Mouse (Mus musculus) hindbrain, postnatal 0 days (tissue): Measurements from ENCODE around the gene Rgl1. TPM values are rescaled to one million over a fixed set of nuclear protein-coding genes. Genes with fewer than 3 reads are reported as not detected.

Source experiments
- ATAC-seq: fragments of 200-750 bp; cut with Nextera tagmentation; 2 replicates; pipeline ENCODE4 v1.8.0; 2017; ENCODE audit warnings: mild to moderate bottlenecking, moderate TSS enrichment, moderate library complexity
- DNase-seq: peaks from one replicate; pipeline ENCODE4 v3.0.0-alpha.2; 2015; ENCODE audit warnings: low spot score
- H3K27ac ChIP-seq: fragments of 300-500 bp; sonication (generic); 2 replicates; pipeline ENCODE4 v1.5.1; 2014; ENCODE audit warnings: mild to moderate bottlenecking
- H3K27me3 ChIP-seq: fragments of 300-500 bp; sonication (generic); 2 replicates; pipeline ENCODE4 v1.6.1; 2014; ENCODE audit warnings: low read length, mixed read lengths; ENCODE audit not compliant: insufficient read depth
- H3K36me3 ChIP-seq: fragments of 300-500 bp; sonication (generic); 2 replicates; pipeline ENCODE4 v1.6.1; 2014; ENCODE audit warnings: low read length, mixed read lengths; ENCODE audit not compliant: insufficient read depth
- H3K4me1 ChIP-seq: fragments of 300-500 bp; sonication (generic); 2 replicates; pipeline ENCODE4 v1.6.1; 2014; ENCODE audit warnings: antibody characterized with exemption, low read length, mixed read lengths; ENCODE audit not compliant: insufficient read depth
- H3K4me2 ChIP-seq: fragments of 300-500 bp; sonication (generic); 2 replicates; pipeline ENCODE4 v1.6.1; 2014; ENCODE audit warnings: low read depth, mild to moderate bottlenecking, low read length, moderate library complexity, mixed read lengths
- H3K4me3 ChIP-seq: fragments of 300-500 bp; sonication (generic); 2 replicates; pipeline ENCODE4 v1.5.1; 2014; ENCODE audit warnings: low read length
- H3K9ac ChIP-seq: fragments of 300-500 bp; sonication (generic); replicated peaks from 2 replicates; pipeline ENCODE4 v1.6.1; 2014; ENCODE audit warnings: mild to moderate bottlenecking, low read length, moderate library complexity, mixed read lengths
- H3K9me3 ChIP-seq: fragments of 300-500 bp; sonication (generic); 2 replicates; pipeline ENCODE4 v1.6.1; 2016; ENCODE audit warnings: low read length, mixed read lengths
- CTCF ChIP-seq: IDR thresholded peaks from 2 replicates; pipeline ENCODE4 v1.5.1; 2016; ENCODE audit warnings: antibody characterized with exemption, control low read depth, low read depth
- WGBS: fragments of 180-500 bp; shearing (Covaris S2); extraction: QIAGEN DNeasy Blood & Tissue Kit; methylation state at CpG from one replicate; pipeline ENCODE4 v1.1.7; 2014; 5-methylcytosine and 5-hydroxymethylcytosine counted together
- polyA plus RNA-seq: library from polyadenylated mRNA; unstranded; fragments of >200 nt; fragmentation: Nextera tagmentation; extraction: Ambion mirVana; gene quantifications from 2 replicates; pipeline ENCODE4 v1.2.1, GENCODE M21; 2015
- total RNA-seq: library from RNA; depleted of rRNA; stranded (reverse); fragments of >200 nt; gene quantifications from 2 replicates; pipeline ENCODE4 v1.2.3, GENCODE M21; 2014; rRNA removed

Gene Rgl1
- total RNA-seq (16.1 and 17.6 TPM in 2 replicates), polyA plus RNA-seq (16.0 and 17.0 TPM in 2 replicates)

GRCm38 (mm10) chr1:152766032-152766772 lies at the start of gene Rgl1, which contains the start of gene Arpc5:
Gene Rgl1 (minus strand): TSS chr1:152766351.
Gene Arpc5 (plus strand): TSS chr1:152766542.
- peak; percentile 96 for ATAC-seq
- Histone ChIP-seq H3K9me3 (no peaks in the 10 kb centered on the region), H3K36me3 (peaks cover 8% of the 10 kb centered on the region; the same call in 1 of the 2 replicates), H3K4me1 (no peaks in the 10 kb centered on the region), H3K4me3 (peak within 1 kb of the TSS; percentile 68), H3K27me3 (no peaks in the 10 kb centered on the region), H3K27ac (peak within 1 kb of the TSS; percentile 76), H3K9ac (peak within 1 kb of the TSS; percentile 82), H3K4me2 (peak within 1 kb of the TSS; percentile 92)
- under 1% methylated on average over 84 of the region's 86 CpGs for WGBS
- no peak for TF ChIP-seq CTCF
- DNase-seq, result peak; percentile 98

DNA sequence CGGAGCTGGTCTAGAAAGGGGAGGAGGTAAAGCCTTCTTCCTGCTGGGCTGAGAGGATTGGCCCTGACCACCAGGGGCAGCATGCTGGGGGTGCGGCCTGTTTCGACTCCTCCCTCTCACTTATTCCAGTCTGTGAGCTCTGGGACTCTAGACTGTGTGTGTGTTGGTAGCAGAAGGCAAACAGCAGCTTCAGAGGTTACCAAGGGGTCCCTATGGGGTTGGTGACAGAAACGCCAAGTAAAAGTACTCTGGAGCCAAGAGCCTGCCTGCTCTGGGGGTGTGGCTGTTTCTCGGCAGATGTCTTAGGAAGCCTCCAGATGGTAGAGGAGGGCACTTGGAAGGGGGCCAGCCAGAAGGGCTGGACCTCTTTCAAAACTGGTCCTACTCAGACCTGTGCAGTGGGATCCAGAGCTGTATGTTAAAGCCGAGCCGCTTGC lies 49.1 kb upstream of the Rgl1 start:
- ATAC-seq (peak; percentile 95), DNase-seq (peak; percentile 87)
- H3K9ac ChIP-seq, result no peak overlapping the region
- no peak overlapping the region for H3K27ac ChIP-seq
- H3K4me1 ChIP-seq, result peaks cover 10% of the 10 kb centered on the region
- no peaks in the 10 kb centered on the region for H3K36me3 ChIP-seq
- H3K9me3 ChIP-seq, result no peaks in the 10 kb centered on the region
- peak; percentile 68 for TF ChIP-seq CTCF
- H3K27me3 ChIP-seq, result no peaks in the 10 kb centered on the region
- 17% methylated on average over 7 of the region's 7 CpGs for WGBS
- no peak overlapping the region for H3K4me3 ChIP-seq
- no peak overlapping the region for H3K4me2 ChIP-seq

GRCm38 (mm10) chr1:152810533-152811439 lies 44.6 kb upstream of the Rgl1 start:
- no peak for DNase-seq
- H3K9me3 ChIP-seq, result no peaks in the 10 kb centered on the region
- H3K4me2 ChIP-seq, result no peak overlapping the region
- H3K9ac ChIP-seq, result no peak overlapping the region
- no peak overlapping the region for H3K27ac ChIP-seq
- no peak for ATAC-seq
- H3K36me3 ChIP-seq, result no peaks in the 10 kb centered on the region
- no peaks in the 10 kb centered on the region for H3K27me3 ChIP-seq
- no peak overlapping the region for H3K4me3 ChIP-seq
- WGBS, result 58% methylated on average over 13 of the region's 13 CpGs
- no peak for TF ChIP-seq CTCF
- peaks cover 5% of the 10 kb centered on the region; the same call in 1 of the 2 replicates for H3K4me1 ChIP-seq

DNA sequence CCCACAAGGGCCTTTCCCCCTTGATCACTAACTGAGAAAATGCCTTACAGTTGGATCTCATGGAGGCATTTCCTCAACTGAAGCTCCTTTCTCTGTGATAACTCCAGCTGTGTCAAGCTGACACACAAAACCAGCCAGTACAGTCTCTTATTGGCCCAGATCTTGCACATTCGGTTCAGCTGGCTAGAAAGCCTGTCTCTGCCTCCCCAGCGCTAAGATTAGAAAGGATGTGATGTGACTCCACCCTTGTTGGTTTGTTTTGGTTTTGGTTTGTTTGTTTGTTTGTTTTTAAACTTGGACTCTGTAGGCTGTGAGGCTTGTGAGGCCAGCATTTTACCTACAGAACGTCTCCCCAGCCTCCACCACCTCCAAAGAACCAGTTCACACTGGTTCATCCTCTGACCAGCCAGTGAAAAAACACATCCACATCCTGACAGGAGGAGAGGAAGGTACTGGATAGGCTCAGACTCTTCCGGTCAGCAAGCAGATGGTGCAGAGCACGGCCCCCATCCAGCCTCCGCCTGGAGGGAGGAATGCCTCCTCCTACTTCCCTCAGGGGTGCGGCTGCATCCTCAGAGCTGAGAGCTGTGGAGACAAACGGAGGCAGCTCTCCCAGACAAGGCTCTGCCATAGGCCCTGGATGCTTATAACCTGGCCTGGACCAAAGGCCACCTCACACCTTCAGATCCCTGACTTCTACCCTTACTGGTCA lies 43.5 kb upstream of the Rgl1 start:
- WGBS, result 31% methylated on average over 8 of the region's 8 CpGs

GRCm38 (mm10) chr1:152808392-152808680 lies 42.2 kb upstream of the Rgl1 start:
- DNase-seq (no peak), ATAC-seq (no peak)
- H3K4me1 ChIP-seq, result peaks cover 5% of the 10 kb centered on the region; the same call in 1 of the 2 replicates
- no peak for TF ChIP-seq CTCF
- no peak overlapping the region for H3K27ac ChIP-seq
- H3K36me3 ChIP-seq, result no peaks in the 10 kb centered on the region
- H3K9me3 ChIP-seq, result no peaks in the 10 kb centered on the region
- H3K4me3 ChIP-seq, result no peak overlapping the region
- WGBS, result 97% methylated on average over 2 of the region's 2 CpGs
- no peak overlapping the region for H3K9ac ChIP-seq
- H3K4me2 ChIP-seq, result no peak overlapping the region
- H3K27me3 ChIP-seq, result no peaks in the 10 kb centered on the region

More for the DNA sequence above, 43.5 kb upstream of the Rgl1 start:
- no peak overlapping the region for H3K4me2 ChIP-seq
- peak overlapping the region; percentile 36; the same call in 1 of the 2 replicates for H3K27ac ChIP-seq
- ATAC-seq, result peak; percentile 76; the same call in 1 of the 2 replicates
- H3K9me3 ChIP-seq, result no peaks in the 10 kb centered on the region
- no peaks in the 10 kb centered on the region for H3K36me3 ChIP-seq
- no peaks in the 10 kb centered on the region for H3K27me3 ChIP-seq
- no peak overlapping the region for H3K4me3 ChIP-seq
- no peak for TF ChIP-seq CTCF
- peaks cover 5% of the 10 kb centered on the region; the same call in 1 of the 2 replicates for H3K4me1 ChIP-seq
- H3K9ac ChIP-seq, result no peak overlapping the region
- no peak for DNase-seq
